Mouse (Mus musculus) myocyte (in vitro differentiated cells): ENCODE results near the gene Mybpc3.

Experiments used
- CEBPB ChIP-seq: IDR thresholded peaks from 2 replicates; pipeline ENCODE4 v1.6.1; 2011; ENCODE audit warnings: mild to moderate bottlenecking, moderate library complexity; ENCODE audit not compliant: poor library complexity, insufficient read depth, severe bottlenecking
- E2F4 ChIP-seq: IDR thresholded peaks from one replicate; pipeline ENCODE4 v1.6.1; 2011; ENCODE audit warnings: mild to moderate bottlenecking, control low read depth, moderate library complexity; ENCODE audit not compliant: insufficient read depth
- MAX ChIP-seq: IDR thresholded peaks from one replicate; pipeline ENCODE4 v1.6.1; 2011; ENCODE audit warnings: low read depth, mild to moderate bottlenecking, control low read depth
- MYOD1 ChIP-seq, 3 experiments: IDR thresholded peaks; one replicate each; pipeline ENCODE4 v1.6.1; 2011; ENCODE audit warnings: control low read depth in 2 of 3, low read depth in 2 of 3, mild to moderate bottlenecking in 2 of 3, moderate library complexity in 1 of 3; ENCODE audit not compliant: insufficient read length in 2 of 3, control insufficient read depth in 1 of 3
- POLR2A ChIP-seq: IDR thresholded peaks from one replicate; pipeline ENCODE4 v1.6.1; 2011; ENCODE audit warnings: low read depth, mild to moderate bottlenecking, control low read depth, moderate library complexity; ENCODE audit not compliant: insufficient read length
- POLR2AphosphoS2 ChIP-seq: IDR thresholded peaks from one replicate; pipeline ENCODE4 v1.6.1; 2011; ENCODE audit warnings: low read depth, control low read depth; ENCODE audit not compliant: insufficient read length
- REST ChIP-seq: IDR thresholded peaks from one replicate; pipeline ENCODE4 v1.6.1; 2011; ENCODE audit warnings: mild to moderate bottlenecking, control low read depth, moderate library complexity; ENCODE audit not compliant: insufficient read depth, insufficient read length
- SRF ChIP-seq: IDR thresholded peaks from one replicate; pipeline ENCODE4 v1.6.1; 2011; ENCODE audit warnings: low read depth; ENCODE audit not compliant: control insufficient read depth, insufficient read length
- TCF12 ChIP-seq: IDR thresholded peaks from one replicate; pipeline ENCODE4 v1.6.1; 2011; ENCODE audit warnings: mild to moderate bottlenecking, control low read depth; ENCODE audit not compliant: poor library complexity, insufficient read depth, severe bottlenecking
- TCF3 ChIP-seq: IDR thresholded peaks from one replicate; pipeline ENCODE4 v1.6.1; 2011; ENCODE audit warnings: low read depth, control low read depth; ENCODE audit not compliant: insufficient read length
- USF1 ChIP-seq: IDR thresholded peaks from one replicate; pipeline ENCODE4 v1.6.1; 2011; ENCODE audit warnings: low read depth, mild to moderate bottlenecking, control low read depth, moderate library complexity

GRCm38 (mm10) chr2:91069306-91070000, 48.5 kb upstream of the Mybpc3 start:
- TF ChIP-seq POLR2A (peak; percentile 32), CEBPB (no peak), E2F4 (no peak), USF1 (no peak), POLR2AphosphoS2 (peak; percentile 67), MAX (no peak), TCF12 (no peak), TCF3 (no peak), MYOD1 (IDR thresholded peaks at IDR 0.05; ENCODE audit: control insufficient read depth in 1 of 3, insufficient read length in 2 of 3, low read depth in 2 of 3) (no peak), SRF (no peak), REST (no peak)
